Mouse (Mus musculus) right cerebral cortex, postnatal 14 days (tissue): ENCODE measurements around the gene Pmfbp1.
A peak's percentile ranks its signal among the peaks of the same experiment; 100 is the strongest.

Experiments
- DNase-seq: peaks from one replicate; pipeline ENCODE4 v3.0.0; 2022

Pmfbp1 gene

DNA sequence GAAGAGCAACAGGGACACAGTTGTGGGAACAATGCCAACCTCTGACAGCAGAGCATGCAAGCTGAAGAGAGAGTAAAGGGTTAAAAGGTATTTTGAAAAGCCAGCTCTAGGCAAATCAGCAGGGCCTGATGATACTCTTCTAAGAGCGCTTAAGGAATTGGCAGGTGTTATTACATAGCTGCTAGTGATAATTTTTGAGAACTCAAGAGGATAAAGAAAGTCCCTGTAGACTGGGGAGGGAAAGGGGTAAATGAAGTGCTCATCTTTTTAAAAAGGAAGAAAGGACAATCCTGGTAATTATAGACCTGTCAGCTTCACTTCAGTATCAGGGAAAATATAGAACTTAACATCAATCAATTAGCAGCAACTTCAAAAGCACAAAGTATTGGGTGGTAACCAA is 9.7 kb downstream of the Pmfbp1 start:
- no peak for DNase-seq

DNA sequence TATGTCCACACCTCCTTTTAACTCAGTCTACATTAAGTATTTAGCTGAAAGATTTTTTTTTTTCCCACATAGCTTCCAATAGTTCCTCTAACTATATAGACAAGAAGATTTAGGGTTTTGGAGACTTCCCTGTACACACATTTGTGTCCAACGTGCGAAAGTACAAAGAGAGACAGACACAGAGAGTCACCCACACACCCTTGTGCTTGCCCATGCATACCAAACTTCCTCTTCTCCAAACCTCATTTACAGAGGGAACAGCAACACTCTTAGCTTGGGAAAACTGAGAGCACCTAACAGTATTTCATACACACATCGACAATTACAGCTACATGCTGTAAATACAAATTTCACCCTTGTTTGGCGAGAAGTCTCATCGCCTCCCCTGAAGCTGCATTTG is 11.7 kb downstream of the Pmfbp1 start:
- no peak for DNase-seq

DNA sequence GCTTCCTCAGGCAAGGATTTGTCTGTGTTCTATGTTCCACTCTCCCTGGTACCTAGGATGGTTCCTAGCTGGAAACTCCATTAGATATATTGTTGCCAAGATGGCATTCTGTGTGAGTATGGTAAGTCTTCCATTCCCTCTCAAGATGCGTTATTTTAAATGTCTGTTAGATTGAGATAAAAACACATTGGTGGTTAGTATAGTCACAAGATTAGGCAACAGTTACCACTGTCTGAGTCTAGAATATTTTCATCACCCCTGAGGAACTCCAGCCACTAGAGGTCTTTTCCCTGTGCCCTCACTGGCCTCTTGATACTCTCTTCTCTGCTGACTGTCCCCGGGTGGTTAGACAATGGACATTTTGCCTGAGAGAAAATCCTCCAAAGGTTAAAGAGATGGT is 30.2 kb downstream of the Pmfbp1 start:
- DNase-seq: no peak

DNA sequence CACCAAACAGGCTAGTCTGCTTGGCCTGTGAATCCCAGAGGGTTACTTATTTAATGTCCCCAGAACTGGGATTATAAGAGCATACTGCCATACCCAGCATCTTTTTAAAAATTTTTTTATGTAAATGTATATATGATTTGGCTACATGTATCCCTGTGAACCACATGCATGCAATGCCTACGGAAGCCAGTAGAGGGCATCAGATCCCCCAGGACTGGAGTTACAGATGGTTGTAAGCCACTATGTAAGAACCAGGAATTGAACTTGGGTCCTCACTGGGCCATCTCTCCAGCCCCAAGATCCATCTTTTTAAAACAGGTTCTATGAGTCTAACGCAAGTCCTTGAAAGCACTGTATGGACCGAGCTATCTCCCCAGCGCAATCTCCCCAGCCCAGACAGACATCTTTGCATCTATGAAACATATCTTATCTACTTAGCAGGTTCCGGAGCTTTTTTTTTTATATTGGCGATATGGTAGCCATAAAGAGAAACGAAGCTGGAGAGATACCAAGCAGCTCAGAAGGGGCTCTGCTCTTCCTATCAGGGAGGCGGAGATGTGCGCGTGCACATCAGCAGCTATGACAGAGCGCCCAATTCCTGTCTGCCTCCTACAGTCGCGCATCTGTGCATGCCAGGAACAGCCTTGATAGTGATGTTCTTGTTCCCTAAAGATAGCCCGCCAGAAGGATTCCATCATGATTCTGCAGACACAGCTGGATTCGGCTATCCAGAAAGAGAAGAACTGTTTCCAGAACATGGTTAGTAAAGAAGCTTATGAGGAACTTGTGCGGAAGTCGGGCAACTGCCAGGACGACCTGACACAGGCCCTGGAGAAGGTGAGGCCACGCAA is 41.5 kb downstream of the Pmfbp1 start:
- peak; percentile 55 for DNase-seq

DNA sequence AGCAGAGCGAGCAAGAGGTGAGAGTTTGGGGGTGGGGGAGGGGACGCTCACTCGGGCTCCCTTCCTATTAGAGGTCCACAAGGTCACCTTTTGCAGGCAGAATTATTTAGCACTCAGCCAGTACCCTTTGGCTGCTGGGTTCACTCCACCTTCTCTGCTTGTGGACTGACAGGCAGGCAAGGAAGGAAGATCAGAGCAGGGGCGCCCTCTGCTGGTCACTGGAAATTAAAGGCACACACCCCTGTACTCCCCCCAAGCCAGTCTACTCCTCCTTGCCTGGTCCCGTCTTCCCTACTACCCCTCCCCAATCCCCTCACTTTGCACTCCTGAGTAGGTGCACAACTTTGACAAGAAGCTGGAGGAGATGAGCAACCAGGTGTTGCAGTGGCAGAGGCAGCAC is 42.9 kb downstream of the Pmfbp1 start:
- peak; percentile 91 for DNase-seq

DNA sequence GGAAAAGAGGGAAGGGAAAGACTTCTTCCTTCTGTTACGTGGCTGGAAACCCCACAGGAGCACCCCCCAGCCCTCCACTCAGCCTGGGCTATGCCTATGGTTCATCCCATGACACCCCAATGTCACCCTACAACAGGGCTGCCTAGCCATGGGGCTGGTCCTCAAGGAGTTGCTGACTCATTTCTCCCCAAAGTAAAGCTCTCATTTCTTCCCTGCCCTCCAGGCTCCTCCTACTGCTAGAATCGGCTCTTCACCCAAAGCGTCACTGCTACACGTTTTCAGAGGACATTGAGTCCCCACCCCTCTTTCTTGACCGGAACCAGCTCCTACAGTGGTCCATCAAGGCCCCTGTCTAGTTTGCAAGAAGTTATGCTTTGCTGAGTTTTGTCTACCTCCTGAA is 48.3 kb downstream of the Pmfbp1 start:
- no peak for DNase-seq

DNA sequence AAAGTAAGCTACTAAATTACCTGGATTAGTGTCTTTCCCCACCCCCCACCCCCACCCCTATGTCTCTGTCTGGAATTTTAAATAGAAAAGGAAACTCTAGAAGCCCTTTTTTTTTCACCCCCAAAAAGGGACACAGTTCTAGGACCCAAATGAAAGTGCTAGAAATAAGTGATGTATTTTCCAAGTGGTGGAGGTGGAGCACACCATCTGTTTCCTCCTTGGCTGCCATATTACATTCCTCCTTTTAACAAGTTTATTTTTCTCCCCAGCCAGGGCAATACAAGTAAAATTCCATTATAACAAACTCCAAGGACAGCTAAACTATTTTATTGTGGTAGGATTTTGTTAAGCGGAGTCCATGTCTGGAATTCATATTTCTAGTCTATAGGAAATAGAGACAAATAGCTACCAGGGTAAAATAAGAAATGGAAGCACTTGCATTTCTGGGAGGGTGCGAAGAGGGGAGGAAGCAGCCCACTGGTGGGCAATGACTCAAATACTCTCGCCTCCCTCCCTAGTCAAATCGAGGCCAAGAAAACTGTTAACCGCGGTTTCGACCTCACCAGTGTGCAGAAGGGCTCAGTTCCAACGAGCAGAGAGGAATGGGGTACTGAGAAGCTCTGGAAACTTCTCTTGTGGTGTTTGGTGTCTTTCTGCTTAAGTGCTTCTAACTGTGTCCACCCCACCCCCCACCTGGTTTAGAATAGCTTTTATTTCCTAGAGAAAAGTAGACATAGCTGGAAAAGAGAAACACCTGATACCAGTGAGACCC is 49.1 kb downstream of the Pmfbp1 start:
- no peak for DNase-seq

DNA sequence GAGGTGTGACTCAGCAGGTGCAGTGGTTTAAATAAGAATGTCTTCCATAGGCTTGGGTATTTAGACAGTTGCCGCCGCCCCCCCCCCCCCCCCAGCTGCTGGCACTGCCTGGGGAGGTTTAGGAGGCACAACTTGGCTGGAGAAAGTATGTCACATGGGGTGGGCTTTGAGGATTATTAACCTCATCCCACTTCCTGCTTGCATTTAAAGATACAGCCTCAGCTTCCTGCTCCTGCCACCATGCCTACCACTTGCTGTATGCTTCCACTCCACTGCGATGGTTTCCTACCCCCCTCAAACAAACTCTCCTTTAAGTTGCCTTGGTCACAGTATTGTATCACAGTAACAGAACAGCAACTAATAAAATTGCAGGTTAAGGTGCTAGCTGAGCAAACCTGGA is 50.2 kb downstream of the Pmfbp1 start:
- no peak for DNase-seq

DNA sequence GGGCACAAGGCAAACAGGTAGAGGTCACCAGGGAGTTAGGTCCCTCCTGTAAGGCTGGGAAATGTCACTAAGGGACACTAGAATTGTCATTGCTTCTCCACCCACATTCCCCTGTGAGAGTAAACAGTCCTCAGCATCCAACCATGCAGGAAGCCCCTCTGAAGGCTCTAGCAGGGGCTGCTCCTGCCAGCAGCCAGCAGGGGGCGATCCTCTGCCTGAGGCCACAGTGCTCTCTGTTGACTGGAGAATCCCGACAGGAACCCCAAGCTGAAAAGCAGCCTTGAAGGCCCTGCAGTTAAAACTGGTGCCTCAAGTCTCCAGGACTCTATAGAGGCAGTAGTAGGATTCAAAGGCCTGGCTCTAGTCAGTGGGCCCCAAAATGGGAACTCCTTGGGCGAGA is 57.8 kb downstream of the Pmfbp1 start:
- peak; percentile 30 for DNase-seq

DNA sequence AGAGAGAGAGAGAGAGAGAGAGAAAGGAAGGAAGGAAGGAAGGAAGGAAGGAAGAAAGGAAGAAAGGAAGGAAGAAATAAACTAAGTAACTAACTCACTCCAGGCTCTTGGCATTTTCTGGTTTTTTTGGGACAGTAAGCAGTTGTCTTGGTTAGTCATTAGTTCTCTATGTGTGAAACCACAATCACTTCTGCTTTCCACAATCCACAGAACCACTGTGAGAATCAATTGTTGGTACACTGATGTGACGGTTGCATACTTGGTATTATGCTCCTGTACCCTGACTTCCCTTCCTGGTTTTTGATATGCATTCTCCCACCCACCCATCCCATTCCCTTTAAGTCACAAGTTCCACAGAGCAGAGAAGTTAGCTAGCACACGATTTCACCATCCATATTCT is 70.1 kb downstream of the Pmfbp1 start:
- DNase-seq: no peak

DNA sequence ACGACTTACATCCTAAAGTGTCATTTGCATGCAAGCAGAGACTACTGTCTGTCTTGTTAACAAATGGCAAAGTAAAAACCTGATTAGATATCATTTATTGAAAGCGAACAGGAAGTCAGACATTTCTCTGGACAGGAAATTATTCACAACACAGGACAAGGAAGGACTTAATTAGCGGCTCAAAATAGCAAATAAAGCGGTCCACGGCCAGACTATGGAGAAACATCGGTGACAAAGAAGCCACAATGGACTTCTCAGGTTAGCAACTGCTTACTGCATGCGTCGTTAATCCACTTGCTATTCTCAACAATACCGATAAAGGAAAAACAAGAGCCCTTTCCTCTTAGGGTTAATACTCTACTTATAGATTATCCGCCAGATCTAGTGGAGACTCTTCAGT is 70.9 kb downstream of the Pmfbp1 start:
- DNase-seq: no peak

DNA sequence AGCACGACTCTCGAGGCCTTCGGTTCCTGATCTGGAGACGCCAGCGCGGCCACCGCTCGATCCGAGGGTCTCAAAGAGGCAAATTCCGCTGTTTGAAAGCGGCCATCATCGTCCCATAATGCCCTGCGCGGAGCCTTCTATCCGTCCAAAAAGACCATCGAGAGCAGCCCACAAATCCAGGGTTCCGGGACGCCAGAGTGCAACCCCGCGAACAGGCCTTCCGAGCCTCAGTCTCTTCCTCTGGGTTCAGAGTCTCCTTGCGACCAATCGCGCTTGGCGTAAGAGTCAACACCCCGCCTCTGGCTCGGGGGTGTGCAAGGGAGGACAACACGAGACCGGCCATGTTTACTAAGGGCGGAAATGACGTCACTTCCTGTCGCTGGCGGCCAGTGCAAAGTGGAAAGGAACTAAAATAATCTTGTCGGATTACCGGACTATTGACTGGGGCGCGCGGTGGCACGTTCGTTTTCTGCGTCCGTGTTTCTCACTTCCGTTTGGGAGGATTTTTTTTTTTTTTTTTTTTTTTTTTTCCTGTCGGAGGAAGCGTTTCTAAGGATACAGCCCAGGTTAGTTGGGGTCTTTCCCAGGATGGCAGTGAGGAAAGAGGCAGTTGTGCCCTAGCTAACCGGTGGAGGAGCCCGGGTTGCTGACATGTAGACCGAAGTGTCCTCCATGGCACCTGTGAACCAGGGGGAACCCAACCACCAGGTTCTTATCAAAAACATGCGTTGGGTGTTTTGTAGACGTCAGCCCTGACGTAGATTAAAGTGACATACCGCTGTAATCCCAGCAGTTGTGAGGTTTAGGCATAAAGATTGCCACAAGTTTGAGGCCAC is 71.9 kb downstream of the Pmfbp1 start, which contains the start of the genes Dhx38 and Txnl4b:
Dhx38 (minus strand) TSS at position 364 of the 836 bp plus-strand sequence.
Txnl4b (plus strand) TSS at position 395 of the 836 bp plus-strand sequence.
- peak; percentile 97 for DNase-seq

DNA sequence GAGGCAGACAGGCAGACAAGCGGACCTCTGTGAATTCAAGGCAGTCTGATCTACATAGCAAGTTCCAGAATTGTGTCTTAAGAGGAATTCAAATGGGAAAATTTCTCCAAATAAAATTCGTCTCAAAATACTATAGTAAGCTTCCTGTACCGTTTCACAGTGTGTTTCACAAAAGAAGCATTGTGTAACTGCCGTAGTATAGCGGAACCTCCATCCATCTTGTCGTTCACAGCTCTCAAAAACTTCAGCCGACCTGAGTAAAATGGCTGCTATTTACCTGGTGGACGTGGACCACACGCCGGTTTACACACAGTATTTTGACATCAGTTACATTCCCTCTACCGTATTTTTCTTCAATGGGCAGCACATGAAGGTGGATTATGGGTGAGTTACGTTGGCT is 77.3 kb downstream of the Pmfbp1 start:
- DNase-seq: no peak

DNA sequence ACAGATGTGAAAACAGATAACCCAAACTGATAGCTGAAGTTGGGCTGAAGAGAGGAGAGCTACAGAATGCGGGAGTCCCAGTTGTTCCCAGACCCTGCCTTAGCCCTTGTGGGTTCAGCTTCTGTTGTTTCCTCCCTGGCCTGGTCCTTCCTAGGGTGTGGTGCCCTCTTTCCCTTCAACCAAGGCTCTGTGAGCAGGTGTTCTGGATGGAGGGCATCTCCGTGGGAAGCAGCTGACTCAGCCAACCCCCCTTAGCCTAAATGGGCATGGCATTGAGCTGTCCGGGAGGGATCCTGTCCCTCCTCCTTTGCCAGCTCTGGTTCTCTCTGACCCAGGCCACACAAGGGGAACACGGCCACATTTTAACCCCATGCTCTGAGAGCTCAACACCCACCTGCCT is 82.5 kb downstream of the Pmfbp1 start:
- DNase-seq: no peak

DNA sequence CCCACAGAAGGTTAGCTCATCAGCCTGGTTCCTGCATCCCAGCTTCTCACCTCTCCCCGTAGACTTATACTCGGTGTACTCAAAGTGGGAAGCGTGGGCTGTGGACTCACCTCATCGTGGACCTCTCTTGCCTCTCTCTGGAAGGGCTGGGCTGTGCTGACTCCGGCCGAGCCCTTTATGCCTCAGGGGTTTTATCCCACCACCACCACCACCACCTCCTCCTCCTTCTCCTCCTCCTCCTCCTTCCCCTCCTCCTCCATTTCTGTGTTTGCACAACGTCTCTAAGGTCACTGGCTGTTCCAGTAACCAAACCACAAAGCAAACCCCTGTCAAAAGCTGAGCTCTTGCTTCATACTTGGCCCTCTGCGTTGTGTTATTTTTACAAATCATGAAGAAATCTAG is 85.1 kb downstream of the Pmfbp1 start, which contains the start of gene Hp:
Hp (minus strand) TSS at position 273 of the 402 bp plus-strand sequence.
- DNase-seq: no peak

DNA sequence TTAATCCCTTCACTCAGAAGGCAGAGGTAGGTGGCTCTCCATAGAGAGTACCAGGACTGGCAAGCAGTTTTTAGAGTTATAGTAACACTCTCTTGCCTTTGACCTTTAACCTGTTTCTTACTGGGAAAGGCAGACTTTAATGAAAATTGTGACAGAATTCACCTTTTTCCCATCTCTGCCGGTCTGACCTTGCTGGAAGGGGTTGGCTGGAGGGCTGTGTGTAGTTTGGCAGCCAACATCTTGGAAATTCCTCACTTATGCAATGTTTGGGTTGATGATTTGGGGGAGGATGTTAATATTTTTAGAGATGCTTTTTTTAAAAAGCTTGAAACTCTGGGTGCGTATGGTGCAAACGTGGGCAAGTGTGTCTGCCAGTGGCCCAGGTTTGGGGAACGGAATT is 90.5 kb downstream of the Pmfbp1 start:
- no peak for DNase-seq

DNA sequence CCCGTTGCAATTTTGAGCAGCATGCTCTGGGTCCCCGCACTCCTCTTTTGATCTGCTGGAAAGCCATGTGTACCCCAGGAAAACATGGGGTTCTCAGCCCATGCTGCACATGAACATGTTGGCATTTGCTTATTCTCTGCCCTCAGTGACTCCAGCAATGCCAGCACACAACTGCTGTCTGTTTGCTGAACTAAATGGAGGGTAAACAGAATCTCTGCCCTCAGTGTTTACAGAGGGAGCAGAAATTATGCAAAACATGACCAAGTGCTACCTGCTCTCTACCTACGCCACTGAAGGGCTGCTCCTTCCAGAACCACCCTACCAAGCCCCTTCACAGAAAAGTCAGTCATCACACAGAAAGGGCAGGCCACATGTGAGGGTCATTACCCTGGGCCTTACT is 91.0 kb downstream of the Pmfbp1 start:
- no peak for DNase-seq

DNA sequence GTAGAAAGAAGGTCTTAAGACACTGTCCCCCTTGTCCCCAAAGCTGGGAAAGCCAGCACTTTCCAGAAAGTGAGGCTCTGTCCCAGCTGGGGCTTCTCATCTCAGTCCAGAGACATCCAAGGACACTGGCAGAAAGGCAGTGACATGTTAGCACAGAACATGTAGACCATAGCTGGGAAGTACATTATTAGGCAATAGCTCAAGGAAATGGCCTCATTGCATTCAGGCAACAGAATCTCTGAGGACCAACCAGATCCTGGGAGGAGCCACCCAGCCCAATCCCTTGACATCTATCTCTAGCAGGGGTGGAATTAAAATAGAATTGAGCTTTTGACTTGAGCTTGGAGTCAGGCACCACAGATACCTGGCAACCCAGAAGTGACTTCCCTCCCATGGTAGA is 91.8 kb downstream of the Pmfbp1 start:
- DNase-seq: no peak

DNA sequence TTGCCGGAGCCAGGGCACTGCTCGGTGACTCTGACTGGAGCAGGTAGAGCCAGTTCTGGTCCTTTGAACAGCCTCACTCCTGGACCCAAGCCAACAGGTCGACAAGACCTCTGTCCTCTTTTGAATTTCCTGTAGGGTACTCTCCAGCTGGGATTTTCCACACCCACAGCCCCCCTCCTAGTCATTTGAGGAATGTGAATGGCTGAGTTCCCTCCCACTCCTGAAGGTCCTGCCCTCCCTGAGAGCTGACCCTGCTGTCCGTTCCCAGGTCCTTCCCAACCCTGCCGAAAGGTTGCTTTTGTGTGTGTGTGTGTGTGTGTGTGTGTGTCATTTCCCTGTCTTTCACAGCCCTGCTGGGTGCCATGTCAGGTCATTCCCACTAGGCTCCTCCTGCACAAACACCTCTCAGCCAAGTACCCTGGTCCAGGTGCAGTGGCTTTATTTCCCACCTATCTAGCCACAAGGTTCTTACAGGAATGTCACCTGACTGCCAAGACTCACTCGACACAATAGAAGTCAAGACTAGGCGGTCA is 93.2 kb downstream of the Pmfbp1 start:
- DNase-seq: no peak

DNA sequence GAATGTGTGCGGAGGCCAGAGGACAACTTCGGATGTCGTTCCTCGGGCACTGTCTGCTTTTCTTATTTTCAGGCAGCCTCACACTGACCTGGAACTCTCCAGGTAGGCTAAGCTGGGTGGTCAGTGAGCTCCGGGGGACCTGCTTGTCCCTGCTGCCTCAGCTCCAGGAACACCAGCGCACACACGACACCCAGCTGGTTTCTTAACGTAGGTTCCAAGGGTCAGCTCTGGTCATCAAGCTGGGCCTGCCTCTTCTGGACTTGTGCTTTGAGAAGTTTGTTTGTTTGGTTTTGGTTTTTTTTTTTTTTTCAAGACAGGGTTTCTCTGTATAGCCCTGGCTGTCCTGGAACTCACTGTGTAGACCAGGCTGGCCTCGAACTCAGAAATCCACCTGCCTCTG is 97.1 kb downstream of the Pmfbp1 start:
- DNase-seq: no peak

DNA sequence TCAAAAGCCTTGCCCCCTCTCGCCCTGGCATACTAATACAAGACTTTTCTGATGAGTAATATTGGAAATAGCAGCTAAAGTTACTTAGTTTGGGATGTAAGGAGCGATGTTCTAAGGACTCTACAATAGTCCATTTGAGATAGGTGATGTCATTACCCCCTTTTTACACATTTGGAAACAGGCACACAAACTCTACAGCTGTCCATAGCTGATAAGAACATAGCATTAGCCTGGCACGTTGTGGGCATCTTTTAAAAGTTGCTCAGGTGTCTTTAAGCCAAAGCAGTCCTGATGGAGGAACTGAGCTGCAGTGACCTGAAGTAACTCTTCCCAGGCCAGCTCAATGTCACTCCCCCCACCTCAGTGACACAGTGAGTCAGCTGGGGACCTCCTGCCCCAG is 97.5 kb downstream of the Pmfbp1 start:
- DNase-seq: no peak

DNA sequence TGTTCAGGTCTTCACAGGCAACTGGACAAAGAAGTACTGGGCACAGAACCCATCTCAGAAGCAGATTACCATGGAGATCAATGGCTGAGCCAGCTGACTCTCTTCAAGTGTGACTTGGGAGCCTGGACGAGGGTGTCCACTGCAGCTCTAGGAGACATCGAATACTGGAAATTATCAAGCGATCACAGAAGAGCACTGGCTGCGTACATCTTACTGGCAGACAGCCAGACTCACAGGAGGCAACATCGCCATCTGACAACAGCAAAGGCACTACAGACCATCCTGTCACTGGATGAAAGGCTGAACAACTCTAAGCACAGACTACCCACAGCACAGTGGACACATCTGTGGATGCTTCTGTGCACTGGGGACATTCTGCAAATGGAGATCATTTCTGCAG is 98.3 kb downstream of the Pmfbp1 start:
- no peak for DNase-seq
